Mouse (Mus musculus): ENCODE measurements around the gene Mrpl9.

DNA sequence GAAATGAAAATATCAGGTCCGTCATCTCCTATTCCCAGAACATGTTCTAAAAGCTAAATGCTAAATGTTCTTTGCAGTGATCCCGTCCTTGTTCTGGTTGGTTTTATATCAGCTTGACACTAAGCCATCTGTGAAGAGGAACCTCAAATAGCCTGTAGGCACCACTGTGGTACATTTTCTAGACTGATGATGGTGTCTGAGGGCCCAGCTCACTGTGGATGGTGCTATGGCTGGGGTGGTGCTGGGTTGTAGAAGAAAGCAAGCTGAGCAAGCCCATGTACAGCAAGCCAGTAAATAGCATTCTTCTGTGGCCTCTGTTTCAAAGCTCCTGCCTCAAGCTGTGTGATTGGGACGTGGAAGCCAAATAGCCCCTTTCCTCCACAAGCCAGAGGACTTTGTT, 13.9 kb downstream of the Mrpl9 start:
- no peak for TF ChIP-seq CTCF (conservative IDR thresholded peaks at IDR 0.05; ENCODE audit: low read length)
- TF ChIP-seq POU5F1 (IDR thresholded peaks at IDR 0.05; ENCODE audit: borderline replicate concordance, low read length) = no peak
- no peak for TF ChIP-seq NANOG (IDR thresholded peaks at IDR 0.05; ENCODE audit: borderline replicate concordance, low read length)

Data from E14TG2a.4 (cell line).